28 mouse cellular contexts compared by ENCODE assay signal in the genomic region with DNA sequence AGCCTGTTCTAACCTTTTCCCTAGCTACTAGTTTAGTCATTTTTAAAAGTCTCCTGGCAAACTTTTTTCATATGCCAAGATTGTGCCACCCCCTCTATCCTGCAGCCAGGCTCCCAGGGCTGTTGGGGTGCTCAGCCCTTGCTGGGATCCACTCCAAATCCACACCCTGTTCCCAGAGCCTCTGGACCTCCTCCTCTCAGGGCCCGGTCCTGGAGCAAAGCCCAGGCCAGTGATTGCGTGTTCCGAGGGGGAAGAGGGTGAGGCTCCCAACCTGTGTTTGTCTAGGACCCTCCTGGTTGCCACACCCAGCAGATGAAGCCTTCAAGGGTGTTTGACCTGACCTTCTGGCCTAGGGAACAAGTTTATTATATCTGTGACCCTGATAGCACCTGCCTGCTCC. TPM values are rescaled to one million over a fixed set of nuclear protein-coding genes. Genes with fewer than 3 reads are reported as not detected.
DNase-seq lines count a peak whose midpoint lies in the region; ATAC-seq and TF ChIP-seq lines count a peak whose summit lies in the region.
"Had no signal": no experiment of that assay in that cellular context is flagged by ENCODE, and none has a peak within 500 bp of the region (broad histone marks: within the 10 kb centered on the region; RNA-seq: fewer than 3 reads in every experiment).

No protein-coding gene starts in this region.

- no peak overlapping the region for H3K4me3 ChIP-seq in heart, embryonic 12.5 days
- H3K4me3 ChIP-seq in lung, adult 2 months (replicated peaks; ENCODE audit: extremely low read depth, low read depth, low read length) = no peak overlapping the region
- H3K4me3 ChIP-seq: forebrain, embryonic 10.5 days; hindbrain, embryonic 15.5 days; left cerebral cortex, adult 2 months; midbrain, embryonic 15.5 days; neural tube, embryonic 12.5 days had no signal

- TF ChIP-seq POLR2A in lung, adult 2 months (IDR thresholded peaks at IDR 0.05; ENCODE audit: borderline replicate concordance, extremely low read depth, low read depth, low read length) = no peak

- TF ChIP-seq CTCF in lung, adult 2 months (IDR thresholded peaks at IDR 0.05; ENCODE audit: insufficient read depth, low read length) = no peak

- H3K27me3 ChIP-seq in heart, embryonic 12.5 days (replicated peaks) = no peaks in the 10 kb centered on the region
- H3K27me3 ChIP-seq: hindbrain, embryonic 15.5 days; midbrain, embryonic 15.5 days; neural tube, embryonic 12.5 days had no signal

- ATAC-seq in heart, embryonic 12.5 days (ENCODE audit: insufficient number of reproducible peaks, low FRiP score) = no peak
- ATAC-seq: forebrain, embryonic 16.5 days; midbrain, embryonic 15.5 days had no signal

- H3K36me3 ChIP-seq in heart, embryonic 12.5 days = no peaks in the 10 kb centered on the region
- H3K36me3 ChIP-seq: forebrain, embryonic 10.5 days; hindbrain, embryonic 15.5 days; midbrain, embryonic 15.5 days; neural tube, embryonic 12.5 days had no signal

- no peak overlapping the region for H3K27ac ChIP-seq in heart, embryonic 12.5 days (ENCODE audit: poor library complexity, severe bottlenecking)
- H3K27ac ChIP-seq: forebrain, embryonic 10.5 days; hindbrain, embryonic 15.5 days; kidney, postnatal 0 days; left cerebral cortex, adult 2 months; liver, embryonic 14.5 days; macrophage; midbrain, embryonic 15.5 days; neural tube, embryonic 12.5 days had no signal

- no peak overlapping the region for H3K4me2 ChIP-seq in heart, embryonic 12.5 days
- H3K4me2 ChIP-seq: hindbrain, embryonic 15.5 days; midbrain, embryonic 15.5 days; neural tube, embryonic 12.5 days had no signal

- peak; percentile 32 to 64 for DNase-seq in heart, adult 18-20 months
- DNase-seq in NIH3T3 (ENCODE audit: low read depth) = peak; percentile 22
- DNase-seq in lung, adult 2 months = peak; percentile 70
- DNase-seq in lung, postnatal 36 days = peak; percentile 79
- DNase-seq in gastrocnemius, postnatal 10 days = no peak
- no peak for DNase-seq in adrenal gland, adult 18-20 months (ENCODE audit: low spot score in 2 of 2)
- DNase-seq in T-cell, adult 2 months (ENCODE audit: low spot score) = no peak
- DNase-seq: cerebellum, adult 11-12 months; cerebellum, postnatal 14 days; gastrocnemius, postnatal 25 days; kidney, adult 2 months; retina, postnatal 1 day had no signal

- 71% methylated on average over 3 of the region's 3 CpGs for WGBS in heart, embryonic 12.5 days
- WGBS in lung, adult 2 months = 54% methylated on average over 3 of the region's 3 CpGs

- peaks cover 13% of the 10 kb centered on the region for H3K4me1 ChIP-seq in heart, embryonic 12.5 days (replicated peaks)
- H3K4me1 ChIP-seq in lung, adult 2 months (ENCODE audit: control insufficient read depth, insufficient read depth, low read length) = no peaks in the 10 kb centered on the region
- H3K4me1 ChIP-seq: neural tube, embryonic 12.5 days had no signal

- H3K9me3 ChIP-seq in heart, embryonic 12.5 days (replicated peaks) = peaks cover 6% of the 10 kb centered on the region; the same call in 1 of the 2 replicates
- H3K9me3 ChIP-seq: forebrain, embryonic 10.5 days; hindbrain, embryonic 15.5 days; midbrain, embryonic 15.5 days; neural tube, embryonic 12.5 days had no signal

- H3K9ac ChIP-seq in heart, embryonic 12.5 days = no peak overlapping the region
- H3K9ac ChIP-seq: hindbrain, embryonic 15.5 days; liver, embryonic 14.5 days; midbrain, embryonic 15.5 days; neural tube, embryonic 12.5 days had no signal

RNA-seq across cellular contexts. Expression of gene Bco1, which starts 16.0 kb away (rescaled TPM):
- under 1 TPM in 1 of 2 experiments, not detected in 1; 0.15 TPM for total RNA-seq in heart, adult 18-20 months (2021)
- 0.08 and 0.34 TPM in 2 replicates for polyA plus RNA-seq in heart, embryonic 12.5 days (2016; fragmentation: Nextera tagmentation; extraction: Ambion mirVana)
- polyA plus RNA-seq in lung, adult 2 months (2012; rRNA removed) = 0.34 TPM in 1 of 2 replicates, not detected in the other
- total RNA-seq in gastrocnemius, postnatal 10 days (2021) = not detected
- under 1 TPM in 1 of 2 experiments, not detected in 1; 0.42 TPM for total RNA-seq in adrenal gland, adult 18-20 months (2021)
- total RNA-seq: gastrocnemius, postnatal 25 days; left cerebral cortex, adult 2 months; left cerebral cortex, postnatal 36 days had no signal
- polyA plus RNA-seq: adrenal gland, adult 2 months; heart, embryonic 14.5 days; macrophage had no signal

RNA-seq across cellular contexts. Expression of gene Pkd1l2, which starts 29.4 kb away (rescaled TPM):
- not detected for total RNA-seq in heart, adult 18-20 months (2021)
- 0.11 TPM in 1 of 2 replicates, not detected in the other for polyA plus RNA-seq in heart, embryonic 12.5 days (2016; fragmentation: Nextera tagmentation; extraction: Ambion mirVana)
- polyA plus RNA-seq in lung, adult 2 months (2012; rRNA removed) = 0.06 and 0.12 TPM in 2 replicates
- total RNA-seq in gastrocnemius, postnatal 10 days (2021) = under 1 TPM; 0.11 to 0.14 TPM
- total RNA-seq in adrenal gland, adult 18-20 months (2021) = 1 to 10 TPM; 1.0 to 2.9 TPM
- total RNA-seq: hematopoietic stem cell, adult 5-6 weeks had no signal
- polyA plus RNA-seq: embryonic facial prominence, embryonic 11.5 days; forebrain, embryonic 10.5 days; forebrain, embryonic 16.5 days; kidney, postnatal 0 days; liver, embryonic 14.5 days; midbrain, embryonic 15.5 days; stomach, embryonic 14.5 days had no signal

RNA-seq across cellular contexts. Expression of gene Gan, which starts 46.3 kb away (rescaled TPM):
- total RNA-seq in heart, adult 18-20 months (2021) = 1 to 10 TPM; 4.0 to 5.3 TPM
- 1.3 and 1.7 TPM in 2 replicates for polyA plus RNA-seq in heart, embryonic 12.5 days (2016; fragmentation: Nextera tagmentation; extraction: Ambion mirVana)
- 5.6 and 8.6 TPM in 2 replicates for polyA plus RNA-seq in lung, adult 2 months (2012; rRNA removed)
- 1 to 10 TPM; 4.8 to 6.5 TPM for total RNA-seq in gastrocnemius, postnatal 10 days (2021)
- 10 to 100 TPM in 1 of 2 experiments, 1 to 10 TPM in 1; 7.4 to 13.2 TPM for total RNA-seq in adrenal gland, adult 18-20 months (2021)

Comparison
In these comparisons a context has a peak if more than half of its experiments do, and no peak if none do; other contexts are left out.
1. DNase-seq: peak in heart, adult 18-20 months (2 of 2), NIH3T3 (single experiment), lung, adult 2 months (single experiment) and lung, postnatal 36 days (single experiment); none in gastrocnemius, postnatal 10 days (single experiment), adrenal gland, adult 18-20 months (0 of 2) and T-cell, adult 2 months (single experiment).